Mouse (Mus musculus) heart, postnatal 0 days (tissue): ENCODE results near the gene Gcnt4.

Experiments
- CTCF ChIP-seq: IDR thresholded peaks from 2 replicates; pipeline ENCODE4 v1.5.1; 2016; ENCODE audit warnings: antibody characterized with exemption, control low read depth, low read depth
- EP300 ChIP-seq: IDR thresholded peaks from 2 replicates; pipeline ENCODE4 v1.6.1; 2016; ENCODE audit warnings: antibody characterized with exemption, low read depth

- TF ChIP-seq EP300 (no peak), CTCF (no peak)
Measured at GRCm38 (mm10) chr13:96927781-96928180, 3.3 kb downstream of the Gcnt4 start.
